Mouse (Mus musculus) megakaryocyte, adult 5-6 weeks (primary cell): ENCODE data around the gene Ccdc97. TPM values are rescaled to one million over a fixed set of nuclear protein-coding genes. Genes with fewer than 3 reads are reported as not detected.
A peak's percentile ranks its signal among the peaks of the same experiment; 100 is the strongest.

Experiments used
- ATAC-seq: 2 replicates; pipeline ENCODE4 v1.8.0; 2016; ENCODE audit warnings: mild to moderate bottlenecking, inconsistent platforms; ENCODE audit not compliant: poor library complexity, severe bottlenecking
- total RNA-seq, 2 experiments: library from RNA; stranded (forward) in 1 of 2; stranded (reverse) in 1 of 2; fragments of 153-499, 151-499 nt in 1 of 2; fragments of 221-1000, 200-1000 nt in 1 of 2; gene quantifications; 2 replicates each; pipeline versions ENCODE4 v1.2.3 to v1.2.4; 2015 to 2017

Gene Ccdc97
- total RNA-seq, 2 experiments from 2014 or later = 18.3 to 30.5 TPM

DNA sequence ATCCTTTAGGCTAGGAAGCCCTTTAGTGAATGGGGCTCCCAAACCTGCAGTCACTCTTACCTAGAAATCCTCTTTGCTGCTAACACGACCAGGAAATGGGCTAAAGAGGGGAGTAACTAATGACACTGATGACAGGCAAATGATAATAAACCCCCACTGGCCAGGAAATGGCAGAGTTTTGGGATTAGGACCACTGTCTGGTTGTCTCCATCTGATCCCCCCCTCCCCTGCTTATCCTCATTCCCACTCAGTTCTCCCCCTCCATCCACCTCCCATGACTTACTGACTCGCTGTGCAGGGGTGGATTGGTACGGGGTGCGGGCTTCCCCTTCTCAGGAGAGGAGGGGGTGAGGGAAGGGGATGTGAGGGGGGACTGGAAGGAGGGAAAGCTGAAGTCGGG lies 28.8 kb downstream of the Ccdc97 start:
- no peak for ATAC-seq

DNA sequence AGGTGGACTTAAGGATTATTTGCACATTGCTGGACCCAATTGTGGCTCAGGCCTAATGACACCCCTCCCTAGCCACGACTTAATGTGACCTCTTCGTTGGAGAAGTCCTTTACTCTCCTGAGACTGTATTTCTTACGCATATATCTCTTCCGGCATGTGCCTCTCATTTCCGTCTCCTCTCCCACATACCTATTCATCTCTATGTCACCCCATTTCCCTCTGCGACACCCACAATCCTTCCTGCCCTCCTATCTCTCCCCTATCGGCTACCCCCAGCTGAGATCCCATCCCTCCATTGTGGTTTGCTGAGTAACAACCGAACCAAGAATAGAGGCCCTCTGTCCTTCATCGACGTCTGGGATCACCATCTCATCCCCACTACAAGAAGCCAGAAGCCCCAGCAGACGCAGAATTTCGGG lies 29.3 kb downstream of the Ccdc97 start:
- no peak; the same call in none of the 2 replicates for ATAC-seq

DNA sequence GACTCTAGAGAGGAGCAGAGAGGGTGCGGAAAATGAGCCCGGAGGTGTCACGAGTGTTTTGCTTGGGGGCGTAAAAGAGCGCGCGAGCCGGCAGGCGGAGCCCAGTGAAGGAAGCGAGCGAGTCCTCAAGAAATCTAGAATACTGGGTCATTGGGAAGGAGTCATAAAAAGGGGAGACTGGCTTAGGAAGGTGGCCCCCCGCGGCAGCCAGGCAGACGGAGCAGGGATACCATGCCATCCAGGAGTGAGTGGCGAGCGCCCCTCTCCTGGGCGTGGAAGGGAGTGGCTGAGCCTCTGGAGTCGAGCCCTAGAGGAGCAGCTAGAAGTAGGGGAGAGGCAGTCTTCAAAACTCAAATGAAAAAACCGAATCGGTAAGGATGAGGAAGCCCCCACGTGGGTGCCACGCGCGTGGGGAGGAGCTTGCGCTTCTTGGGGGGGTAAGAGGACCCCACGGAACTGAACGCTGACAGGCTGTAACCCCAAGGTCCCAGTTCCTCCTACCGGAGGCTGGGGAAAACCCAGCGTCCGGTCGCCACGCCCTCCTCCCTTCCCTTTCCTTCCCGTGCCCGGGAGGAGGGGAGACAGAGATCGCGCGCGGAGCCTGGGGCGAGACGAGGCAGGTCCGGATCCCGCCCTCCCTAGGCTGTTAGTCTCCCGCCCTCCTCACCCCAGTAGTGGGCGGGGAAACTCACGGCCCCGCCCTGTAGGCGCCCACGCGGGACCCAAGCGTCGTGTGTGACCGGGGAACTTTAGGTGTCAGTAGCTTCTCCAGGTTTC lies 29.9 kb downstream of the Ccdc97 start:
- ATAC-seq = peak; percentile 65

DNA sequence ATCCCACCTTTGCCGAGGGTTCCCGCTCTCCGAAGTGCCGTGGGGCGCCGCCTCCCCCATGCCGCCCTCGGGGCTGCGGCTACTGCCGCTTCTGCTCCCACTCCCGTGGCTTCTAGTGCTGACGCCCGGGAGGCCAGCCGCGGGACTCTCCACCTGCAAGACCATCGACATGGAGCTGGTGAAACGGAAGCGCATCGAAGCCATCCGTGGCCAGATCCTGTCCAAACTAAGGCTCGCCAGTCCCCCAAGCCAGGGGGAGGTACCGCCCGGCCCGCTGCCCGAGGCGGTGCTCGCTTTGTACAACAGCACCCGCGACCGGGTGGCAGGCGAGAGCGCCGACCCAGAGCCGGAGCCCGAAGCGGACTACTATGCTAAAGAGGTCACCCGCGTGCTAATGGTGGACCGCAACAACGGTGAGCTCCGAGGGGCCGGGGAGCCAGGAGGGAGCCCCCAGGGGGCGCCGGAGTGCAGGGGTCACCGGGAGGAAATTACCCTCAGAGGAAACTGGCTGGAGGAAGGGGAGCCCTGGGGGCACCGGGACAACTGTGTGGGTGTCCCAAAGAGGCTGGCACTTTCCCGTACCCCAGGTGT lies 31.0 kb downstream of the Ccdc97 start:
- no peak for ATAC-seq

DNA sequence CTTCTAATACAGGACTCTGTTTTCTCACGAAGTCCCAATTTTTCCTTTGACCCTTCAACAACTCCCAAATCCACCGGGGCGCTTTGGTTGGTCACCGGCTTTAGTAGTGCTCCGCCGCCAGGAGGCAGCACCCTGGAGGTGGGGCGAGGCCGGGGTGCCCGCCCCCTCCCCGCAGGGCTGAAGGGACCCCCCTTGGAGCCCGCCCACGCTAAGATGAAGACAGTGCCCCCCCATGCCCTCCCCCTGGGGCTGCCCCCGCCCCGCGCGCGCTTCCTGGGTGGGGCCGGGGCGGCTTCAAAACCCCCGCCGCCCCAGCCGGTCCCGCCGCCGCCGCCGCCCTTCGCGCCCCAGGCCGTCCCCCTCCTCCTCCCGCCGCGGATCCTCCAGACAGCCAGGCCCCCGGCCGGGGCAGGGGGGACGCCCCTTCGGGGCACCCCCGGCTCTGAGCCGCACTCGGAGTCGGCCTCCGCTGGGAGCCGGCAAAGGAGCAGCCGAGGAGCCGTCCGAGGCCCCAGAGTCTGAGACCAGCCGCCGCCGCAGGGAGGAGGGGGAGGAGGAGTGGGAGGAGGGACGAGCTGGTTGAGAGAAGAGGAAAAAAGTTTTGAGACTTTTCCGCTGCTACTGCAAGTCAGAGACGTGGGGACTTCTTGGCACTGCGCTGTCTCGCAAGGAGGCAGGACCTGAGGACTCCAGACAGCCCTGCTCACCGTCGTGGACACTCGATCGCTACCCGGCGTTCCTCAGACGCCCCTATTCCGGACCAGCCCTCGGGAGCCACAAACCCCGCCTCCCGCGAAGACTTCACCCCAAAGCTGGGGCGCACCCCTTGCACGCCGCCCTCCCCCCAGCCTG lies 32.0 kb downstream of the Ccdc97 start, which contains the start of gene Tgfb1:
Gene Tgfb1, plus strand, starts transcription at position 323 of the 852 bp plus-strand sequence.
- peak; percentile 51 for ATAC-seq

DNA sequence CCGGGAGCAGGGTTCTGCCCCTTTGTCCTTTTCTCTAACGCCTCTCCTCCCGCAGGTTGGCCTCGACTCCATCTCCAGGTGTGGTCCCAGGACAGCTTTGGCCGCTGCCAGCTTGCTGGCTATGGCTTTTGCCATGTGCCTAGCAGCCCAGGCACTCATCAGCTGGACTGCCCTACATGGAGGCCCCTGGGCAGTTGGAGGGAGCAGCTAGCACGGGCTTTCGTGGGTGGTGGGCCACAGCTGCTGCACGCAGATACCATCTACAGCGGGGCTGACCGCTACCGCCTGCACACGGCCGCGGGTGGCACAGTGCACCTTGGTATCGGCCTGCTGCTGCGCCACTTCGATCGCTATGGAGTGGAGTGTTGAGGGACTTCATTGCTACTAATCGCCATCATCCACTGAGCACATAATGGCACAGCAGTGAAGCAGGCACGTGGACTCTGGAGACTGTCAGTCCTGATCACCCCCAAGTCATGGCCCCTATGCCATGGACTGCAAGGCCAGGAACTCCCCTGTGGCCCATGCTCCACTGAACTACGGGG lies 32.9 kb downstream of the Ccdc97 start:
- ATAC-seq = no peak

DNA sequence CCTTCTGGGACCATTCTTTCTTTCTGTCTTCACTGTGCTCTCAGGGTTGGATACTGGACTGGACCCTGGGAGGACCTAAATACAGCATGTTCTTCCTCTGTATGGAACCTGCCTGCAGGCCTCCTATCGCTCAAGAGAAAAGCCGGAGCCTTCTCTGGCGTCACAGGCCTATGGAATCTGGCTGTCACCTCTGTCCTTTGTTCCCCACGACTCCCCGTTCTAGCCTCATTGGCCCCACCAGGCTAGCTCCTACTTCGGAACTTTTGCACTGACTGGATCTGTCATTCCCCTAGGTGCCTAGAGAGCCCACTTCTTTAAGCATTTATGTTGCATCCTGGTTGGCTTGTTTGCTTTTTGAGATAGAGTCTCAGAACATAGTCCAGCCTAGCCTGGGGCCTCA lies 34.2 kb downstream of the Ccdc97 start:
- no peak for ATAC-seq

DNA sequence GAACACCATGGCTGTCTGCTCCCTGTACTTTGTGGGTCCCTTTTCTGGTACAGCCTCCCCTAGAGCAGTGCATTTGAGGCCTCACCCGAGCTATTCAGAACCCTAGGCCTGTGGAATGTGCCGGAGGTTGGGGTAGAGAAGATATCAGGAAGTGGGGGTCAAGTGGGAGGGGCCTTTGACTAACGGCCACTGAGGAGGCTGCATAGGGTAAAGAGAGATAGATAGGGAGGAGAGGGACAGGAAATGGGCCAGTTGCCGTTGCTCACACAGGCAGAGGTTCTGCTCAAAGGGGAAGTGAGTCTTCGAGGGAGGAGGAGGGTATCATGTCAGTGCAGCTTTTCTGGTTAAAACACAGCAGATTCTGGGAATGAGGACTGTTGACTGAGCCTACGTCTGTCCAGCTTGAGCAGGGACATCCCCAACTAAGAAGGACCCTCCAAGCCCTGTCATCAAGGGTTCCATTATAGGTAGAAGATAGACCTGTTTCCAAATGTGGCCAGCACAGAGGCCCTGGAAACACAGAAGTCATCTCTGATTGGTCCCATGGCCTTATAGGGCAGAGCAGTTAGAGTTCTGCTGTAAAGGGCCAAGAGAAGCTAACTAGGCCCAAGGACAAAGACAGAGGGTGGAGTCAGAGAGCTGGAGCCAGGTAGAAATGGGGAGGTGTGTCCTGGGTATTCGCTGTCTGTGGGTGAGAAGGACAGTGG lies 35.3 kb downstream of the Ccdc97 start:
- peak; percentile 43 for ATAC-seq

DNA sequence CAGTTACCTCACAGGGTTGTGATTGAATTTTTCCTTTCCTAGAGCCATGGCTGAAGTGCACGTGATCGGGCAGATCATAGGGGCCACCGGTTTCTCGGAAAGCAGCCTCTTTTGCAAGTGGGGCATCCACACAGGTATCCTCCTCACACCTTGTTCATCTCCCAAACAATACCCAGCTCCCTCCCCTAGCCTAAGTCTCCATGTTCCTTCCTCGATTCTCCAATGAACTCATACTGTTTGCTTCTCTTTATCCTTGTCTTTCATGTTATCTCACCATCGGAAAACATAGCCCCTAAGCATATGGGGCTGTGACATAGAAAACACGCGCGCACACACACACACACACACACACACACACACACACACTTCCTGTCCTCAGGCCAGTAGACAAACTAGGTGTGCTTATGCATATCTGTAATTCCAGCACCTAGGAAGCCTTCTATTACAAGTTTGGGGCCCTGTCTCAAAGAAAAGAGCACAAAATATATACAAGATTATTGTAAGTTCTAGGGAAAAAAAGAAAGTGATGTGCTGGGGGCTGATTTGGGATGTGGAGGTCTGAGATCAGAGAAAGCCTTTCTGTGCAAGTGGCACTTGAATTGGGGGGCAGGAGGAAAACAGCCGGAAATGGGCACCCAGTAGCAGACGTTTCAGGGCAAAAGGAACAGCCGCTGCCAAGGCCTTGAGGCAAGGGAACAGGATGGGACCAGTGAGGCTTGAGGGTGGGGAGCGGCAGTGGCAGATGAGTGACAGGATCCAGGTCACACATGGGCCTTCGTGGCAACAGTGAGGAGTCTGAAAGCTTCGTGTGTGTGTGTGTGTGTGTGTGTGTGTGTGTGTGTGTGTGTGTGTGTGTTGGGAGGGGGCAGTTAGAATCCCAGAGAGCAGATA lies 37.3 kb downstream of the Ccdc97 start:
- no peak for ATAC-seq

DNA sequence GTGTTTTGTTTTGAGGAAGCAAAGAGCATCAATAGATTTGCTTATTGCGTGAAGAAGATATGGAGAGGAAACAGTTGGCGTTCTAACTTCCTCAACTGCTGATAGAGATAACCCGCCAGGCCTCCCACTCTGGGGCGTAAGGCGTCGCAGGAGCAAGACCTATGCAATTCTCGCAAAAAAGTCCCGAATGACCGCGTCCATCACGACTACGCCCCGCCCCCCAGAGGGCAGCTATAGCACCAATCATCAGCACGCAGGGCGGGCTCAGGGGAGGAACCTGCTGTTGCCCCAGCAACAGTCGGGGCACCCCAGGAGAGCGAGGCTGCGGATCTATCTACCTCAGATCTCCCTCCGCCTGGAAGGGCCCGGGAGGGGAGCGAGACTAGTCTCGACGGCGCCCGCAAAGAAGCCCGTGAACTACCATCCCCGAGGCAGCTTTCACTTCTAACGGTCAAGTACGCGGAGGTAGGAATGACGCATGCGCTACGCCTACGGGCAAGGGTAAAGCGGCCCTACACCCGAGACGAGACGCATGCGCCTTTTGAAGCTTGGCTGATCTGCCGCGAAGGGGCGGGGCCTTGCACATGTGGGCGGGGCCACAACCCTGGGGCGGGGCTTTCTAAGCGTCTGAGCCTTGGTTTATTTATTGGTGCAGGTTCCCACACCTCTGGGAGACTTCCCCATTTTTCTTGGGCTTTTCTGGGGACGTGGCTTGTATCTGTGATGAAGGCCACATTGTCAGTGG lies 38.2 kb downstream of the Ccdc97 start, which contains the start of gene B9d2:
Gene B9d2, plus strand, starts transcription at position 267 of the 745 bp plus-strand sequence.
- ATAC-seq = peak; percentile 78

DNA sequence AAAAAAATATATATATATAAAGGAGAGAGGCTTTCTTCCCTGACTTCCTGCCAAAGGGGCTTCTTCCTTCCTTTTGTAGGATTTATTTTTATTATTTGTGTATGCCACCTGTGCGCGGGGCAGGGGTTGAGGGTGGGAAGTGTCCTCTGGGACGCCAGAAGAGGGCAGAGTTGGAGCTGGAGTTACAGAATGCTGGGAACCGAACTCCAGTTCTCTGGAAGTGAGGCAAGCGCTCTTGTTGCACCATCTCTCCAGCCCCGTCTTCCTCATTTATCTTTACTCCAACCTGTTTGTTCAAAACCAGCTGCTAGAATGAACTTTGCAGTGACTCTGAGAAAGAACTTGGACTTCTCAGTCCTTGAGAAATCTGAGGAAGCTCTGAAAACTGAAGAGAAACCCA lies 38.9 kb downstream of the Ccdc97 start:
- ATAC-seq = peak; percentile 8

DNA sequence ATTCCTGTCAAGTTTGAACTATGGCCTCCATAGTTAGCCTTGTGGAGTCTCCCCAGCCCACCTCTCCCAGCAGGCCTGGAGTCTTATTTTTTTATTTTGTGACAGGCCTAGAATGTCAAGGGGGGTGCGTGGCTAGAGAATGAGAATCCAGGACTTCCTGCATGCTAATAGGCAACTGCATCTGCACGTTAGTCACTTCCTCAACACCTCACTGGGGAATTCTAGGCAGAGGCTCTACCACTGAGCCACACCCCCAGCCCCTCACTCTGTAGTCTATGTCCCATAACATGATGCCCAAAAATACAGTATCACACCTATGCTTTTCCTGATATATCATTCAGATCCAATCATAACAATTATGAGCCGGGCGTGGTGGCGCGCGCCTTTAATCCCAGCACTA lies 41.9 kb downstream of the Ccdc97 start:
- no peak for ATAC-seq

DNA sequence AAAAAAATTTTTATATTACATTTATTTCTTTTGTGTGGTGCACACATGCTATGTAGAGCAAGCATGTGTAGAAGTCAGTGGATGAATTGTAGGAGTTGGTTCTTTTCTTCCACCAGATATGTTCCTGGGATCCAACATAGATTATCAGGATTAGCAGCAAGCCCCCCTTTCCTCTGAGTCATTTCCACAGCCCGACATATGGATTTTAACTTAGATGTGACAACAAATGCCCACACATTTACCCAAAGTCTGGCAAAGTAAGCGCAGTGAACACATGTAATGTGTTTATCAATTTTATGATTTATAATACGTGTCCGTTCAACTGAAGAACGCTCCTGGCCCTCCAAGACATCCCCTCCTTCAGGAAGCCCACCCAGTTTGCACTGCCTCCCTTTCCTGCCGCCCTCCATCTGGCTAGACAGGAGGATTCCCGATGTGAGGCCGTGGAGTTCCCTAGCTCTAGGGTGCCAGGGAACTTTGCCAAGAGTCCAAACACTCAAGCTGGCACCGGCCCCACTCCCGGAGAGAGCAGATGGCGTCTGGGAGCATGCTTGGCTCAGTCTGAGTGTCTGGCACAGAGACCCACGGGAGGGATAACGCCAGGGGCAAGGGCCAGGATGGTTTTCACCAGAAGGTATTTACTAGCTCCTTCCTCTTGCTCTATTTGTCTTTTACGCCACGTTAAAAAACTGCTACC lies 42.7 kb downstream of the Ccdc97 start:
- ATAC-seq = no peak

DNA sequence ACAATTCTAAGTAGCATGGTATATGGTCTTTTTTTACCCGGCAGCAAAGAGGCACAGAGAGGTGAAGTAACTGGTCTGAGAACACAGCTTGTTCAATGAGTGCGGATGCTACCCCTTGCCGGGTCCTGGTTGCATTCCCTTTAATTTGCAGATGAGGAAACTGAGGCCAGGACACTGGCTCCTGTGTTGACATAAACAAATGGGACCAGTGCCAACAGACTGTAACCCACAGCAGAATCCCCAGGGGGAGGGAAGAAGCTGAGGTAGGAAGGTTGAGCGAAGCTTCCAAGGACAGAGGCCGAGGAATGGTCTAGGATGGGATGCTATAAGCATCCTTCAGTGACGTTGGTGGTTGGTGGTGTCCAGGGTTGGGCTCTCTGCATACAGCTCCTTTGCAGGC lies 43.5 kb downstream of the Ccdc97 start:
- no peak for ATAC-seq

DNA sequence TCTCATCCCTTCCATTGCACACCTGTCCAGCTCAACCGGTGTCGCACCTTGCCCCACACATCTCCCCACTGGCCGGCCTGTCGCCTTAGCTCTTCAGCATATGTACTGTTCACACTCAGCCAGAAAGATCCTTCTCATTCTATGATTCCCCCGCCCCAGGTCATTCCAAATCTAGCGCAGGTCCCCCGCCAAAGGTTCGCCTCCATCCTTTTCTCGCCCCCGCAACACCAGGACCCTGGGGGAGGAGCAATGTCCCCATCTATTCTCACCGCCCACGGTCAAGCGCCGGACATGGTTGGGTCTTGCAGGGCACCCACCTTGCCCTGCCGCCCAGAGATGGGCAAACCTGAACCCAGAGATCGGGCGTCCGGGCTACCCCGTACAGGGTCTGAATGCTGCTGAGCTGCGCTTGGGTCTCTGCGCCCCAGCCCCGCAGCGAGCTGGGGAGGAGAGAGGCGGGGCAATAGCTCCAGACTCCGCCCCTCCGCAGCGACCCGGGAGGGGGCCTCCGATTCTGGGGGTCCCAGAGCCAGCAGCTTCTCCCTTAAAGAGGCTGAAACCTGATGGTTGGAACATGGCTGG lies 44.1 kb downstream of the Ccdc97 start, which contains the start of gene Tmem91:
Gene Tmem91, minus strand, starts transcription at position 448 of the 582 bp plus-strand sequence.
- peak; percentile 44 for ATAC-seq

DNA sequence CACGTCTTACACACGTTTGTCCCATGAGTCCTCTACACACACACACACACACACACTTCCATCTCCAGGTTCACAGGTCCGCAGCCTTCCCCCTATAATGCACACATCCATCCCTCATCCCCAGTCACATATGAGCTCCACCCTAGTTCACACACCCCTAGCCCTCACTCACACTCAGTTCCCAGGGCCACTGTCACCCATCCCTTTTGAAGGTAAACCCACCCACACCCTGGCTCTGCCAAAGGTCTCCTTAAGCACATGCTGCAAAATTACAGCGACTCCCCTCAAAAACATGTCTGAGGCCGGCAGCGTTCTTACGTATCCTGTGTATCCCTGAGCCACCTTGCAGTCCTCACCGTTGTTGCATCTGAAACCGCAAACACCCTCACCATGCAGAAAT lies 44.6 kb downstream of the Ccdc97 start:
- ATAC-seq = peak; percentile 68

DNA sequence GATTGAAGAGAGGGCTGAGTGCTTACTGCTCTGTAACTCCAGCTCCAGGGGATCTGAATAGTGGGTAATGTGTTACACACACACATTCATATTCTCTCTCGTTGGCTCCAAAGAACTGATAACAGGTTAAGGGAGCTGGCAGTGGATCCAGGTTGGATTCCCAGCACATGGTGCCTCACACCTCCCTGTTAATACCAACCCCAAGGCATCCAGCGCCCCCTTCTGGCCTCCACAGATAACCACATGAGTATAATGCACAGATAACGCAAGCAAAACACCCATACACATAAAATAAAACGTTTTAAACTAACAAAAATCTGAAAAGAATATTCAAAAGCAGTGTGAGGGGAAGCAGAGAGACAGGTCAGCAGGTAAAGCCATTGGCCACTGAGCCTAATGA lies 46.4 kb downstream of the Ccdc97 start:
- ATAC-seq = no peak

DNA sequence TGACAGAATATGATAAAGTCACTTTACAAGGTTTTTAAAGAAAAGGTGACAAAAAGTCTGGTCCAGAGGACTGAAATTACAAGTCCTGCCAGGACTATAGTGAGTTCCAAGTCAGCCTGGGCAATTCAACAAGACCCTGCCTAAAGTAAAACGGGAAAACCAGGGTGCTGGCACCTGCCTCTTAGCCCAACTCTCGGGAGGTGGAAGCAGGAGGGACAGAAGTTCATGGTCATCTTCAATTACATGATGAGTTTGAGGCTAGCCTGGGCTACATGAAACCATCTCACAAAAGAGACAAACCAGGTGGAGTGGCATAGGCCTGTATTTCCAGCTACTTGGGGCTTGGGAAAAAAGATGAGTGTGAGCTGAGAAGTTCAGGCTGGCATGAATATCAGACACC lies 47.2 kb downstream of the Ccdc97 start:
- no peak for ATAC-seq
